Mouse (Mus musculus): ENCODE measurements at regions not wholly inside any gene's neighbourhood (a gene's known extent, or its start where the extent isn't known, plus 50 kb on each side); places are given as distances from the start of the nearest gene placed in this dataset.

GRCm38 (mm10) chr15:62139192-62139591 is 1216.4 kb upstream of the A1bg start:
- DNase-seq, result no peak

GRCm38 (mm10) chr15:62138701-62139100 is 1215.9 kb upstream of the A1bg start:
- DNase-seq, result no peak

GRCm38 (mm10) chr15:62136932-62137594 is 1214.3 kb upstream of the A1bg start:
- peak; percentile 14 for DNase-seq

- no peak for DNase-seq
Observed at GRCm38 (mm10) chr15:62134835-62135234, 1212.0 kb upstream of the A1bg start.

GRCm38 (mm10) chr15:62134308-62134707 is 1211.5 kb upstream of the A1bg start:
- DNase-seq, result no peak

GRCm38 (mm10) chr15:62132895-62133294 is 1210.1 kb upstream of the A1bg start:
- DNase-seq, result no peak

- DNase-seq, result no peak
Observed at GRCm38 (mm10) chr15:62131686-62132085, 1208.9 kb upstream of the A1bg start.

- DNase-seq, result no peak
Observed at GRCm38 (mm10) chr15:62130530-62130929, 1207.7 kb upstream of the A1bg start.

- DNase-seq, result no peak
Observed at GRCm38 (mm10) chr15:62128546-62129212, 1205.9 kb upstream of the A1bg start.

GRCm38 (mm10) chr15:62127602-62128158 is 1204.9 kb upstream of the A1bg start:
- DNase-seq, result no peak

- no peak for DNase-seq
Observed at GRCm38 (mm10) chr15:62125718-62126117, 1202.9 kb upstream of the A1bg start.

GRCm38 (mm10) chr15:62123756-62124155 is 1200.9 kb upstream of the A1bg start:
- DNase-seq, result no peak

GRCm38 (mm10) chr15:62122265-62123023 is 1199.6 kb upstream of the A1bg start:
- no peak for DNase-seq

- no peak for DNase-seq
Observed at GRCm38 (mm10) chr15:62121696-62122095, 1198.9 kb upstream of the A1bg start.

- DNase-seq, result no peak
Observed at GRCm38 (mm10) chr15:62120735-62121134, 1197.9 kb upstream of the A1bg start.

- DNase-seq, result no peak
Observed at GRCm38 (mm10) chr15:62118997-62119396, 1196.2 kb upstream of the A1bg start.

GRCm38 (mm10) chr15:62116184-62116583 is 1193.4 kb upstream of the A1bg start:
- no peak for DNase-seq

GRCm38 (mm10) chr15:62114815-62115214 is 1192.0 kb upstream of the A1bg start:
- no peak for DNase-seq

GRCm38 (mm10) chr15:62112151-62112550 is 1189.3 kb upstream of the A1bg start:
- peak; percentile 24 for DNase-seq

- DNase-seq, result no peak
Observed at GRCm38 (mm10) chr15:62107976-62108375, 1185.2 kb upstream of the A1bg start.

- peak; percentile 48 for DNase-seq
Observed at GRCm38 (mm10) chr15:62106518-62106975, 1183.7 kb upstream of the A1bg start.

- DNase-seq, result no peak
Observed at GRCm38 (mm10) chr15:62105483-62105882, 1182.7 kb upstream of the A1bg start.

GRCm38 (mm10) chr15:62104653-62105052 is 1181.8 kb upstream of the A1bg start:
- DNase-seq, result peak; percentile 20

All from right cerebral cortex, postnatal 25 days (tissue).